Mouse (Mus musculus) cortical plate, adult 2 months (tissue): ENCODE measurements around the gene Lmx1a.

ENCODE experiments used
- CTCF ChIP-seq: fragments of 200-500 bp; IDR thresholded peaks from 2 replicates; pipeline ENCODE4 v1.5.1; 2011; ENCODE audit warnings: mild to moderate bottlenecking, control low read depth, low read length; ENCODE audit not compliant: insufficient read depth; ENCODE audit errors: extremely low read depth
- POLR2A ChIP-seq: fragments of 200-500 bp; IDR thresholded peaks from 2 replicates; pipeline ENCODE4 v1.6.1; 2011; ENCODE audit warnings: mild to moderate bottlenecking, low read length, control low read depth; ENCODE audit not compliant: insufficient read depth; ENCODE audit errors: extremely low read depth

- no peak for TF ChIP-seq POLR2A
- no peak for TF ChIP-seq CTCF
These were observed 36.7 kb upstream of the Lmx1a start for GRCm38 (mm10) chr1:167652336-167652735.
